Mouse (Mus musculus) myocyte (in vitro differentiated cells): ENCODE data around the gene Wdr59.

Source experiments
- CEBPB ChIP-seq: IDR thresholded peaks from 2 replicates; pipeline ENCODE4 v1.6.1; 2011; ENCODE audit warnings: mild to moderate bottlenecking, moderate library complexity; ENCODE audit not compliant: poor library complexity, insufficient read depth, severe bottlenecking
- MAX ChIP-seq: IDR thresholded peaks from one replicate; pipeline ENCODE4 v1.6.1; 2011; ENCODE audit warnings: low read depth, mild to moderate bottlenecking, control low read depth
- POLR2A ChIP-seq: IDR thresholded peaks from one replicate; pipeline ENCODE4 v1.6.1; 2011; ENCODE audit warnings: low read depth, mild to moderate bottlenecking, control low read depth, moderate library complexity; ENCODE audit not compliant: insufficient read length
- POLR2AphosphoS2 ChIP-seq: IDR thresholded peaks from one replicate; pipeline ENCODE4 v1.6.1; 2011; ENCODE audit warnings: low read depth, control low read depth; ENCODE audit not compliant: insufficient read length
- TCF12 ChIP-seq: IDR thresholded peaks from one replicate; pipeline ENCODE4 v1.6.1; 2011; ENCODE audit warnings: mild to moderate bottlenecking, control low read depth; ENCODE audit not compliant: poor library complexity, insufficient read depth, severe bottlenecking
- USF1 ChIP-seq: IDR thresholded peaks from one replicate; pipeline ENCODE4 v1.6.1; 2011; ENCODE audit warnings: low read depth, mild to moderate bottlenecking, control low read depth, moderate library complexity

DNA sequence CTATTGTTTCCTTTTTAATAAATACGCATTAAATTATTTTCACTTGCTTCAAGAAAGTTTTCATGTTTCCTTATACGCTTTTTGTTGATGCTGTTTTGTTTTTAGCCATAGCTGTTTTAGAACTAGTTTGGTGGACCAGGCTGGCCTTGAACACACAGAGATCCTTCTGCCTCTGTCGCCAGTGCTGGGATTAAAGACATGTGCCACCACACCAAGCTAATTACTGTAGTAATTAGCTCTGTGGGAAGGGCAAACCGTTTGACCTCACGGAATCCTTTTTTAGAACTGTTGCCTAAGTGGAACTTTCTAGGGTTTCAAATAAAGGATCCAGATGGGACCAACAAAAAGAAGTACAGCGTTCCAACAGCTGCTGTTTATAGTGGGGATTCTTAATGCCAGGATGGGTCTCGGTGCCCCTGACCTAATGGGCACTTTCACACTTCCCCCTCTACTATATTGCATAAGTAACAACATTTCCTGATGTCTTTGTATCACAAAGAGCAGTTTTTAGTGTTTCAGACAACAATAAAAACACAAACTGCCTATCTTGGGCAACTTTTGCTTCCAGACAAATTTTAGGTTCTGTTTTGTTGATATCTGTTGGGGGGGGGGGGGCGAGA, 29.7 kb upstream of the Wdr59 start:
- TF ChIP-seq USF1 (no peak), POLR2A (no peak), TCF12 (no peak), MAX (no peak), POLR2AphosphoS2 (no peak), CEBPB (no peak)
